Mouse (Mus musculus) gastrocnemius, adult 2 months (tissue): ENCODE data around the gene Uggt1. TPM values are rescaled to one million over a fixed set of nuclear protein-coding genes. Genes with fewer than 3 reads are reported as not detected.
A peak's percentile ranks its signal among the peaks of the same experiment; 100 is the strongest.

Source experiments
- DNase-seq: peaks from one replicate; pipeline ENCODE4 v3.0.0; 2022
- H3K27ac ChIP-seq: fragments of 200-600 bp; 2 replicates; pipeline ENCODE4 v1.8.1; 2022; ENCODE audit warnings: mild to moderate bottlenecking
- H3K4me3 ChIP-seq: fragments of 200-600 bp; 2 replicates; pipeline ENCODE4 v1.8.1; 2022; ENCODE audit warnings: mild to moderate bottlenecking, moderate library complexity
- CTCF ChIP-seq: fragments of 200-600 bp; IDR thresholded peaks from 2 replicates; pipeline ENCODE4 v1.8.1; 2022; ENCODE audit warnings: antibody characterized with exemption, mild to moderate bottlenecking, moderate library complexity
- intact Hi-C: fragments of 180-260 bp; cut with DNase I; formaldehyde crosslinking; loops from one replicate; pipeline ENCODE4 v1.15.1; 2025
- total RNA-seq, 2 experiments: library from RNA; stranded (reverse); gene quantifications; 2 replicates each; pipeline ENCODE4 v1.2.3; 2021

The Uggt1 gene
- total RNA-seq, 2 experiments from 2014 or later, result 27.6 to 29.1 TPM

- intact Hi-C loops, result no loop called here
- DNase-seq, result no peak
- TF ChIP-seq CTCF, result no peak
These were observed 26.1 kb upstream of the Uggt1 start for GRCm38 (mm10) chr1:36270666-36271065.

GRCm38 (mm10) chr1:36269121-36269795 lies 24.7 kb upstream of the Uggt1 start:
- H3K4me3 ChIP-seq, result peak overlapping the region; percentile 40
- intact Hi-C loops, result no loop called here
- no peak for DNase-seq
- no peak for TF ChIP-seq CTCF
- H3K27ac ChIP-seq, result no peak overlapping the region

More at GRCm38 (mm10) chr1:36270666-36271065, 26.1 kb upstream of the Uggt1 start:
- Histone ChIP-seq H3K4me3 (peak overlapping the region; percentile 18; the same call in 1 of the 2 replicates), H3K27ac (peak overlapping the region; percentile 81)

- Histone ChIP-seq H3K4me3 (no peak overlapping the region), H3K27ac (no peak overlapping the region)
- DNase-seq, result no peak
- TF ChIP-seq CTCF, result no peak
- intact Hi-C loops, result no loop called here
These were observed 23.1 kb upstream of the Uggt1 start for GRCm38 (mm10) chr1:36267595-36267994.

GRCm38 (mm10) chr1:36266293-36266692 lies 21.8 kb upstream of the Uggt1 start:
- intact Hi-C loops, result no loop called here
- Histone ChIP-seq H3K4me3 (no peak overlapping the region), H3K27ac (no peak overlapping the region)
- no peak for DNase-seq
- TF ChIP-seq CTCF, result no peak

GRCm38 (mm10) chr1:36263833-36264488 lies 19.4 kb upstream of the Uggt1 start:
- DNase-seq, result peak; percentile 45
- intact Hi-C loops, result no loop called here
- no peak for TF ChIP-seq CTCF
- Histone ChIP-seq H3K27ac (peak overlapping the region; percentile 79), H3K4me3 (peak overlapping the region; percentile 25)

GRCm38 (mm10) chr1:36261708-36262504 lies 17.4 kb upstream of the Uggt1 start:
- no peak for DNase-seq
- no peak overlapping the region for H3K27ac ChIP-seq
- intact Hi-C loops, result no loop called here
- H3K4me3 ChIP-seq, result no peak overlapping the region
- TF ChIP-seq CTCF, result no peak

- Histone ChIP-seq H3K4me3 (no peak overlapping the region), H3K27ac (no peak overlapping the region)
- no peak for DNase-seq
- intact Hi-C loops, result no loop called here
- TF ChIP-seq CTCF, result no peak
These were observed 15.9 kb upstream of the Uggt1 start for GRCm38 (mm10) chr1:36260418-36260817.

- no peak for TF ChIP-seq CTCF
These were observed 14.8 kb upstream of the Uggt1 start for GRCm38 (mm10) chr1:36259281-36259680.

GRCm38 (mm10) chr1:36258631-36259030 lies 14.1 kb upstream of the Uggt1 start:
- TF ChIP-seq CTCF, result no peak
- intact Hi-C loops, result no loop called here
- Histone ChIP-seq H3K4me3 (no peak overlapping the region), H3K27ac (no peak overlapping the region)
- no peak for DNase-seq

More at GRCm38 (mm10) chr1:36259281-36259680, 14.8 kb upstream of the Uggt1 start:
- no peak for DNase-seq
- intact Hi-C loops, result no loop called here
- H3K27ac ChIP-seq, result no peak overlapping the region
- no peak overlapping the region for H3K4me3 ChIP-seq

- intact Hi-C loops, result loop anchor here (2.0 kb wide), 1 partner anchor 20 kb away; no protein-coding TSS in a partner anchor
- TF ChIP-seq CTCF, result no peak
These were observed 12.8 kb upstream of the Uggt1 start for GRCm38 (mm10) chr1:36257276-36257675.

GRCm38 (mm10) chr1:36255871-36256640 lies 11.5 kb upstream of the Uggt1 start:
- Histone ChIP-seq H3K4me3 (peak overlapping the region; percentile 60), H3K27ac (peak overlapping the region; percentile 20; the same call in 1 of the 2 replicates)
- DNase-seq, result no peak
- intact Hi-C loops, result loop anchor here (2.0 kb wide), 1 partner anchor 21 kb away; no protein-coding TSS in a partner anchor
- TF ChIP-seq CTCF, result peak; percentile 57

More at GRCm38 (mm10) chr1:36257276-36257675, 12.8 kb upstream of the Uggt1 start:
- Histone ChIP-seq H3K27ac (no peak overlapping the region), H3K4me3 (no peak overlapping the region)
- DNase-seq, result no peak

GRCm38 (mm10) chr1:36254635-36255360 lies 10.3 kb upstream of the Uggt1 start:
- DNase-seq, result peak; percentile 42
- peak overlapping the region; percentile 60 for H3K4me3 ChIP-seq
- H3K27ac ChIP-seq, result peak overlapping the region; percentile 60
- intact Hi-C loops, result loop anchor here (5.0 kb wide), 2 partner anchors 42 to 182 kb away; no protein-coding TSS in a partner anchor
- peak; percentile 52 for TF ChIP-seq CTCF
